In genomic region chrX:22848778-22849177, GRCm38 (mm10) we compare ENCODE assay signal across 15 mouse cellular contexts.
"Had no signal": no experiment of that assay in that cellular context is flagged by ENCODE, and none has a peak within 500 bp of the region (broad histone marks: within the 10 kb centered on the region; RNA-seq: fewer than 3 reads in every experiment).

No protein-coding gene starts in this region.

- H3K27ac ChIP-seq: neural tube, embryonic 15.5 days had no signal

- H3K27me3 ChIP-seq: midbrain, embryonic 12.5 days; neural tube, embryonic 13.5 days; neural tube, embryonic 15.5 days had no signal

- H3K9me3 ChIP-seq: midbrain, embryonic 10.5 days; midbrain, embryonic 12.5 days; neural tube, embryonic 13.5 days; neural tube, embryonic 15.5 days had no signal

- H3K9ac ChIP-seq: lung, embryonic 14.5 days; midbrain, embryonic 12.5 days; neural tube, embryonic 13.5 days; neural tube, embryonic 15.5 days had no signal

- H3K36me3 ChIP-seq: midbrain, embryonic 10.5 days; midbrain, embryonic 12.5 days; neural tube, embryonic 13.5 days; neural tube, embryonic 15.5 days had no signal

- H3K4me2 ChIP-seq: lung, embryonic 14.5 days; midbrain, embryonic 12.5 days; neural tube, embryonic 13.5 days; neural tube, embryonic 15.5 days had no signal

- DNase-seq: lung, embryonic 14.5 days; lung, postnatal 10 days; lung, postnatal 4 days; right cerebral cortex, adult 18-20 months; right cerebral cortex, postnatal 25 days; right cerebral cortex, postnatal 4 days; spleen, adult 18-20 months; thymus, adult 18-20 months; thymus, postnatal 14 days; thymus, postnatal 36 days had no signal

- H3K4me1 ChIP-seq: midbrain, embryonic 12.5 days; neural tube, embryonic 15.5 days had no signal

- H3K4me3 ChIP-seq: midbrain, embryonic 10.5 days; midbrain, embryonic 12.5 days; myocyte; neural tube, embryonic 13.5 days; neural tube, embryonic 15.5 days had no signal
